Mouse (Mus musculus) frontal cortex, adult 2 months (tissue): ENCODE measurements at regions not wholly inside any gene's neighbourhood (a gene's known extent, or its start where the extent isn't known, plus 50 kb on each side); places are given as distances from the start of the nearest gene placed in this dataset.
A peak's percentile ranks its signal among the peaks of the same experiment; 100 is the strongest.

Source experiments
- DNase-seq, 2 experiments: peaks; one replicate each; pipeline ENCODE4 v3.0.0; 2022; ENCODE audit warnings: low spot score in 1 of 2; ENCODE audit errors: extremely low spot score in 1 of 2

GRCm38 (mm10) chr9:69664201-69664600 lies 96.5 kb downstream of the Foxb1 start:
- no peak for DNase-seq

- no peak for DNase-seq
These were observed 98.3 kb downstream of the Foxb1 start for GRCm38 (mm10) chr9:69662394-69662793.

- DNase-seq, result no peak
These were observed 102.5 kb downstream of the Foxb1 start for GRCm38 (mm10) chr9:69658276-69658675.

- no peak for DNase-seq
These were observed 104.7 kb downstream of the Foxb1 start for GRCm38 (mm10) chr9:69656053-69656452.

GRCm38 (mm10) chr9:69652106-69652505 lies 108.6 kb downstream of the Foxb1 start:
- no peak for DNase-seq

GRCm38 (mm10) chr9:69651608-69652007 lies 109.1 kb downstream of the Foxb1 start:
- no peak for DNase-seq

- DNase-seq, result no peak
These were observed 118.1 kb downstream of the Foxb1 start for GRCm38 (mm10) chr9:69642591-69642990.

- peak in 1 of 2 experiments; percentile 76 for DNase-seq
These were observed 137.4 kb downstream of the Foxb1 start for GRCm38 (mm10) chr9:69623312-69623711.

GRCm38 (mm10) chr9:69621006-69621405 lies 139.7 kb downstream of the Foxb1 start:
- DNase-seq, result no peak

GRCm38 (mm10) chr9:69617328-69617727 lies 143.4 kb downstream of the Foxb1 start:
- DNase-seq, result no peak

GRCm38 (mm10) chr9:69597472-69597871 lies 144.1 kb downstream of the Anxa2 start:
- DNase-seq, result no peak

GRCm38 (mm10) chr9:69592329-69593062 lies 139.1 kb downstream of the Anxa2 start:
- no peak for DNase-seq

GRCm38 (mm10) chr9:69588846-69589245 lies 135.4 kb downstream of the Anxa2 start:
- no peak for DNase-seq

- DNase-seq, result no peak
These were observed 133.7 kb downstream of the Anxa2 start for GRCm38 (mm10) chr9:69587096-69587495.

- no peak for DNase-seq
These were observed 127.8 kb downstream of the Anxa2 start for GRCm38 (mm10) chr9:69581236-69581635.

- no peak for DNase-seq
These were observed 124.4 kb downstream of the Anxa2 start for GRCm38 (mm10) chr9:69577661-69578405.

GRCm38 (mm10) chr9:69575386-69575785 lies 122.0 kb downstream of the Anxa2 start:
- DNase-seq, result no peak

GRCm38 (mm10) chr9:69568631-69569230 lies 115.3 kb downstream of the Anxa2 start:
- DNase-seq, result peak in 1 of 2 experiments; percentile 37

- no peak for DNase-seq
These were observed 114.8 kb downstream of the Anxa2 start for GRCm38 (mm10) chr9:69568222-69568621.

- no peak for DNase-seq
These were observed 113.6 kb downstream of the Anxa2 start for GRCm38 (mm10) chr9:69566996-69567395.

GRCm38 (mm10) chr9:69543241-69543640 lies 89.8 kb downstream of the Anxa2 start:
- no peak for DNase-seq
